Mouse (Mus musculus): ENCODE results near the gene Haao. TPM values are rescaled to one million over a fixed set of nuclear protein-coding genes. Genes with fewer than 3 reads are reported as not detected.

The Haao gene
- total and polyA plus RNA-seq, 3 experiments, result 1.2 to 1.8 (median 1.7) TPM

- DNase-seq, result no peak
These were observed 13.6 kb downstream of the Haao start for GRCm38 (mm10) chr17:83834120-83834519.

GRCm38 (mm10) chr17:83830616-83831292 lies 17.0 kb downstream of the Haao start:
- DNase-seq, result peak; percentile 46

- no peak for DNase-seq
These were observed 18.4 kb downstream of the Haao start for GRCm38 (mm10) chr17:83829356-83829755.

GRCm38 (mm10) chr17:83823835-83824234 lies 23.9 kb downstream of the Haao start:
- no peak for DNase-seq

- DNase-seq, result no peak
These were observed 25.9 kb downstream of the Haao start for GRCm38 (mm10) chr17:83821876-83822275.

- no peak for DNase-seq
These were observed 27.1 kb downstream of the Haao start for GRCm38 (mm10) chr17:83820701-83821100.

GRCm38 (mm10) chr17:83819503-83819902 lies 28.3 kb downstream of the Haao start:
- DNase-seq, result no peak

GRCm38 (mm10) chr17:83816996-83817395 lies 30.8 kb downstream of the Haao start:
- no peak for DNase-seq

GRCm38 (mm10) chr17:83813050-83813449 lies 34.7 kb downstream of the Haao start:
- DNase-seq, result no peak

GRCm38 (mm10) chr17:83812200-83812944 lies 35.4 kb downstream of the Haao start:
- DNase-seq, result no peak

- no peak for DNase-seq
These were observed 37.5 kb downstream of the Haao start for GRCm38 (mm10) chr17:83810285-83810684.

GRCm38 (mm10) chr17:83809197-83809829 lies 38.5 kb downstream of the Haao start:
- no peak for DNase-seq

GRCm38 (mm10) chr17:83808476-83809098 lies 39.2 kb downstream of the Haao start:
- no peak for DNase-seq

- peak; percentile 71 for DNase-seq
These were observed 39.9 kb downstream of the Haao start for GRCm38 (mm10) chr17:83807778-83808398.

GRCm38 (mm10) chr17:83807345-83807744 lies 40.4 kb downstream of the Haao start:
- no peak for DNase-seq

GRCm38 (mm10) chr17:83805078-83805477 lies 42.7 kb downstream of the Haao start:
- DNase-seq, result no peak

GRCm38 (mm10) chr17:83803987-83804386 lies 43.8 kb downstream of the Haao start:
- no peak for DNase-seq

- no peak for DNase-seq
These were observed 48.2 kb downstream of the Haao start for GRCm38 (mm10) chr17:83799506-83800050.

GRCm38 (mm10) chr17:83795121-83795520 lies 52.6 kb downstream of the Haao start:
- DNase-seq, result no peak

GRCm38 (mm10) chr17:83792388-83792787 lies 55.4 kb downstream of the Haao start:
- no peak for DNase-seq

GRCm38 (mm10) chr17:83790158-83790557 lies 57.6 kb downstream of the Haao start:
- DNase-seq, result no peak

- DNase-seq, result no peak
These were observed 61.3 kb downstream of the Haao start for GRCm38 (mm10) chr17:83786418-83786817.

Measured in adrenal gland, adult 2 months (tissue).